Mouse (Mus musculus): Measurements from ENCODE around the gene Grhpr. TPM values are rescaled to one million over a fixed set of nuclear protein-coding genes. Genes with fewer than 3 reads are reported as not detected.

Gene Grhpr
- polyA plus RNA-seq, 1 experiment from 2014 or later = 57.3 TPM

DNA sequence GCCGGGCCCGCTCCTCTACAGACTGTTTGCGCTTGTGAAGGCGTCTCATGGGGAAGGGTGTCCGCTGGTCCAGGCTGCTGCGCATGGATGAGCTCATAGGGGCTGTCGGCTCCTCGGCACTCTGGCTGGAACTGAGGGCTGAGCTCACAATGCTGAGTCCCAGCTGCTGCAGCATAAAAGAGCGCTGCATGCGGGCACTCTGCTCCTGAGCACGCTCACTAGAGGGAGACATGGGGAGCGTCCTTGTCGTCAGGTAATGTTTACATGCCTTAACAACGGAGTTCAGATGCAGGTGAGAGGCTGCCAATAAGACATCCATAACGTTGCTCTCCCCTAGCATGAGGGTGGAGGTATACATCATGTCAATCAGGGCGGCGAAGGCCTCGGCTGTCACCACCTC lies 13.6 kb downstream of the Grhpr start:
- peaks cover 50% of the 10 kb centered on the region for H3K36me3 ChIP-seq
- no peak overlapping the region for H3K9ac ChIP-seq (replicated peaks)
- H3K4me3 ChIP-seq (replicated peaks) = no peak overlapping the region
- H3K4me2 ChIP-seq = no peak overlapping the region
- no peak overlapping the region for H3K27ac ChIP-seq
- H3K4me1 ChIP-seq (replicated peaks) = no peaks in the 10 kb centered on the region
- no peaks in the 10 kb centered on the region for H3K9me3 ChIP-seq
- ATAC-seq (ENCODE audit: insufficient number of reproducible peaks, insufficient read depth, low FRiP score, low TSS enrichment, low read depth) = no peak
- H3K27me3 ChIP-seq = no peaks in the 10 kb centered on the region
- WGBS = 88% methylated on average over 18 of the region's 18 CpGs

DNA sequence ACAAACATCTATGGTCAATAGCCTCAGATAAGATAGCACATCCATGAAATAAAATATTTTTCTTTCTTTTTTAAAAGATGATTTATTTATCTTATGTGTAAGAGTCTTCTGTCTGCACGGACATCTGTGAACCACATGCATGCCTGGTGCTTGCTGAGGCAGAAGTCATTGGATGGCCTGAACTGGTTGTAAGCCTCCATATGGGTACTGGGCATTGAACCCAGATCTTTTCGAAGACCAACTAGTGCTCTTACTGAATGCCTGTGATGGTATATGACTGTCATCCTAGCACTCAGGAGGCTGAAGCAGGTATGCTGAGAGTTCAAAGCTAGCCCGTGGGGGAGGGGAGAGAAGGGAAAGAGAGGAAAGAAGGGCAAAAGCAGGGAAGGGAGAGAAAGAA lies 16.9 kb downstream of the Grhpr start:
- no peaks in the 10 kb centered on the region for H3K4me1 ChIP-seq (replicated peaks)
- 87% methylated on average over 3 of the region's 3 CpGs for WGBS
- H3K27me3 ChIP-seq = no peaks in the 10 kb centered on the region
- no peak for ATAC-seq (ENCODE audit: insufficient number of reproducible peaks, insufficient read depth, low FRiP score, low TSS enrichment, low read depth)
- H3K36me3 ChIP-seq = peaks cover 25% of the 10 kb centered on the region
- no peaks in the 10 kb centered on the region for H3K9me3 ChIP-seq
- H3K27ac ChIP-seq = no peak overlapping the region
- no peak overlapping the region for H3K4me2 ChIP-seq
- H3K9ac ChIP-seq (replicated peaks) = no peak overlapping the region
- H3K4me3 ChIP-seq (replicated peaks) = no peak overlapping the region

DNA sequence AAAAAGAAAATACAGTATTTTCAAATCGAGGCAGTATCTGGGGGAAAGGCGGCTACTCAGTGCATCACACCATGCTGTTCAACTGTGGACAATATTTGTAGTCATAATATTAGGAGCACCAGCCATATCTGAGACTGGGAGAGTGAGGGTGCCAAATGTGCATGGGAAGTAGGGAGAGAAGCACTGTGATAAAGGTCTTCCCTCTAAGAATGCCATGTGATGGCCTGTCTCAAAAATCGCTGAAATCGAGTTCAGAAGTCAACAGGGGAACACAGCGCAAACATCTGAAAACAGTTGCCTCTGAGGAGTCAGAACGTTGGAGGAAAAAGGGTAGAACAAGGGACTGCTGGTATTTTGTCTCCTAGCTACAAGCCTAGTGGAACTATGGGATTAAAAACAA lies 18.8 kb downstream of the Grhpr start:
- Histone ChIP-seq H3K4me2 (no peak overlapping the region), H3K4me1 (replicated peaks) (no peaks in the 10 kb centered on the region), H3K4me3 (replicated peaks) (no peak overlapping the region), H3K27me3 (no peaks in the 10 kb centered on the region), H3K9ac (replicated peaks) (no peak overlapping the region), H3K9me3 (no peaks in the 10 kb centered on the region), H3K36me3 (peaks cover 10% of the 10 kb centered on the region), H3K27ac (no peak overlapping the region)
- WGBS = 89% methylated on average over 6 of the region's 6 CpGs
- no peak for ATAC-seq (ENCODE audit: insufficient number of reproducible peaks, insufficient read depth, low FRiP score, low TSS enrichment, low read depth)

DNA sequence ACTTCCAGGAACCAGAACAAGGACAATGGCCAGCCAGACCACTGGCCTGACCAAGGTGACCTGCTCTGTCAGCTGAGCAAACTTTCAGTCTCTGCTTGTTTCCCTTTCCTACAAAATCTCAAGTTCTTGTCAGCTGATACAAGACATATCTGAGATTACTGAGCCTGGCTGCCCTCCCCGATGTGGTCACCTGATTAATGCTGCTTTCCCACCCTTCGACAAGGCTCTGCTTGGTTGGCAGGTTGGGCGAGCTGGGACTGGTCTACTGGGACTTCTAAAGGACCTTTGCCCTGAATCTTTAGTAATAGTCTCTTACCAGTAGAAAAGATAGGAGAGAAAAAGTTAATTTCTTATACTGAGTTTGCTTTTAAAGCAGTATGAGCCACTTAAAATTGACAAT lies 24.3 kb downstream of the Grhpr start:
- ATAC-seq (ENCODE audit: insufficient number of reproducible peaks, insufficient read depth, low FRiP score, low TSS enrichment, low read depth) = no peak
- Histone ChIP-seq H3K27ac (no peak overlapping the region), H3K4me1 (replicated peaks) (peaks cover 9% of the 10 kb centered on the region), H3K4me2 (no peak overlapping the region), H3K36me3 (peaks cover 12% of the 10 kb centered on the region), H3K4me3 (replicated peaks) (no peak overlapping the region), H3K9ac (replicated peaks) (no peak overlapping the region), H3K9me3 (no peaks in the 10 kb centered on the region), H3K27me3 (no peaks in the 10 kb centered on the region)
- WGBS = 84% methylated on average over 3 of the region's 3 CpGs

DNA sequence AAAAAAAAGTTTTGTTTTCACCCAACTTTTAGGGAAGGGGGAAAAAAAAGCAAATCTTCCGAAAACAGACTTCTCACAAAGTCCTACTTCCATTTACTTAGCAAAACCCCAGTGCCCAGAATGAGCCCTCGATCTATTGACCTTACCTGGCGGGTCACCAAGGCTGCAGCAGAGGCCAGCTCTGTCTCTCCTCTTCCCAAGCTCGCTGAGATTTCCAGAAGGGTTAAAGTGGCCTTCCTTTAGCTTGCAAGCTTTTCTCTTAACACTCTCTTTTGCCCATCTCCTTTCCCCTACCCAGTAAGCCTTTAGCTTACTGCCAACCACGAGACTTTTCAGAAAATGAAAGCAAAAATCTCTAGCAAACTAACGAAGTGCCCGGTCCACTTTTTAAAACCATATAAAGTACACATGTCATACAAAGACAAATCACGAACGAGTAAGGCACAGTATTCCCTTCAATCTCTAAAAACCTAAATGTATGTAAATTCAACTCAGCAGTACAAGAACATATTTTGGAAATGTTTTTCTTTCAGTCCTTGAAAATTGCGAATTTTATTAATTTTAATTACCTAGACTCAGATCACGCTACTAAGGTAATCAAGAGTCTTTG lies 29.7 kb downstream of the Grhpr start:
- Histone ChIP-seq H3K9me3 (no peaks in the 10 kb centered on the region), H3K4me1 (replicated peaks) (peaks cover 23% of the 10 kb centered on the region), H3K36me3 (peaks cover 8% of the 10 kb centered on the region), H3K4me3 (replicated peaks) (peak overlapping the region; percentile 71), H3K27me3 (no peaks in the 10 kb centered on the region), H3K4me2 (peak overlapping the region; percentile 78), H3K27ac (peak overlapping the region; percentile 98), H3K9ac (replicated peaks) (peak overlapping the region; percentile 85)
- 11% methylated on average over 11 of the region's 11 CpGs for WGBS
- ATAC-seq (ENCODE audit: insufficient number of reproducible peaks, insufficient read depth, low FRiP score, low TSS enrichment, low read depth) = no peak

DNA sequence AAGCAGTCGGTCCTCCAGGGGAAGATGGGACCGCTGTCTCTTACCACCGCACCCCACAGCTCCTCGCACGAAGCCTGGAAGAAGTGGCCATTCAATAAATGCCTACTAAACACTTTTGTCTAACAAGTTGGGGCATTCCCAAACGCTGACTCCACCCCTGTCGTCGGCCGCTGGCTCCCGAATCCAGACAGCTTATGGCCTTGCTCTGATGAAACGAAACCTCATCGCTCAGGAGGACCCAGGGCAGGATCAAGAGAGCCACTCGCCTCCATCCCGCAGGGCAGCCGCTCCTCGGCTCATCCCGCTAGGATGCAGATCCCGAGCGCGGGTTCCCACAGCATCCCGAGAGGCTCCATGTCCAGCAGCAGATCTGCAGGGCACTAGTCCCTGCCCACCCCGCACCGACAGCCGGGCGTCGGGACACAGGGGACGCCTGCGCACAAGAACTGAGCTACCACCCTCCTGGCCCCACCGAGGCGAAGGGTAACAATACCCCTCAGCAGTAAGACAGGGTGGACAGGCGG lies 30.4 kb downstream of the Grhpr start:
- Histone ChIP-seq H3K27ac (peak overlapping the region; percentile 98), H3K9me3 (no peaks in the 10 kb centered on the region), H3K27me3 (no peaks in the 10 kb centered on the region), H3K4me2 (peak overlapping the region; percentile 78), H3K36me3 (peaks cover 4% of the 10 kb centered on the region), H3K4me3 (replicated peaks) (peak overlapping the region; percentile 71), H3K9ac (replicated peaks) (peak overlapping the region; percentile 85), H3K4me1 (replicated peaks) (peaks cover 23% of the 10 kb centered on the region)
- ATAC-seq (ENCODE audit: insufficient number of reproducible peaks, insufficient read depth, low FRiP score, low TSS enrichment, low read depth) = peak; percentile 80
- whole genome bisulfite sequencing = under 1% methylated on average over 31 of the region's 31 CpGs

DNA sequence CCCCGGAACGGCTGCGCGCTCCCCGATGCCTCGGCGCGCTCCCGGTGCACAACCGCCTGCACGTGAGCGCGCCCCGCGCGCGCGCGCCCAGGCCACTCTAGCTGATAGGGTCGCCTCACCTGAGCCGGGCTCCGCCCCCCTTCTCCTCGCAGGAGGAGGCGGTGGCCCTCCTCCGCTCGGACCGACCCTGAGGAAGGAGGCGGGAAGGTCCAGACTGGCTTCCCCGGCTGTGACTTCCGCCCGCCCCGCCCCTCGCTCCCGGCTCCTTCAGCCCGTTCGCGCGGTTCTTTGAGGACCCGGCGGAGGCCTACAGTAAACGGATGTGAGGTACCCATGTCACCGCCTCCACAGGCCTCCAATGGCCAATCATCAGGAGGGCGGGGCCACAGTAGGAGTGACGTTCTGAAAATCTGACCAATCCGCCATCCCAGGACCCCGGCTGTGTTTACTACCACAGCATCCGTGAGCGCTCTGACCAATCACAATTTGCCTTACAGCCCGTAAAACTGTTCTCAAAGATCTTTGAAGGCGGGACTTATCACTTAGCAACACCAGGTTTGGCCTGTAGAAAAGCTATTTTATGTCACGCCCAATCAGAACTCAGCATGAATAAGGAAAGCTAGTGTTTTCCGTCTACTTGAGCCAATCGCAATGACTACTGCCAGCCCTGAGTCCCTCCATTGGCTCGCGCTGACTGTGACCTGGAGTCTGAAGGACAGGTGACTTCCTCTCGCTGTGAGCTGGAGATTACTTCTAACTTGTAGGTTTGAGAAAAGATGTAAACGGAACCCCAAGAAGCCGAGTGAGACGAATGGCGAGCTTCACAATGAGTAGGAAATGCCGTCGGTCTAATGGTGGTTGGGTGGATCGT lies 31.1 kb downstream of the Grhpr start, which contains the start of gene Zbtb5:
TSS of gene Zbtb5 (minus strand) at position 308 of the 871 bp plus-strand sequence.
- H3K4me2 ChIP-seq = peak within 1 kb of the TSS; percentile 79
- no peaks in the 10 kb centered on the region; the same call in 1 of the 2 replicates for H3K36me3 ChIP-seq
- peak within 1 kb of the TSS; percentile 85 for H3K9ac ChIP-seq (replicated peaks)
- H3K27me3 ChIP-seq = no peaks in the 10 kb centered on the region
- peak; percentile 98 for ATAC-seq (ENCODE audit: insufficient number of reproducible peaks, insufficient read depth, low FRiP score, low TSS enrichment, low read depth)
- peak within 1 kb of the TSS; percentile 71 for H3K4me3 ChIP-seq (replicated peaks)
- H3K9me3 ChIP-seq = no peaks in the 10 kb centered on the region
- H3K27ac ChIP-seq = peak within 1 kb of the TSS; percentile 98
- WGBS = under 1% methylated on average over 63 of the region's 63 CpGs
- peaks cover 23% of the 10 kb centered on the region for H3K4me1 ChIP-seq (replicated peaks)

DNA sequence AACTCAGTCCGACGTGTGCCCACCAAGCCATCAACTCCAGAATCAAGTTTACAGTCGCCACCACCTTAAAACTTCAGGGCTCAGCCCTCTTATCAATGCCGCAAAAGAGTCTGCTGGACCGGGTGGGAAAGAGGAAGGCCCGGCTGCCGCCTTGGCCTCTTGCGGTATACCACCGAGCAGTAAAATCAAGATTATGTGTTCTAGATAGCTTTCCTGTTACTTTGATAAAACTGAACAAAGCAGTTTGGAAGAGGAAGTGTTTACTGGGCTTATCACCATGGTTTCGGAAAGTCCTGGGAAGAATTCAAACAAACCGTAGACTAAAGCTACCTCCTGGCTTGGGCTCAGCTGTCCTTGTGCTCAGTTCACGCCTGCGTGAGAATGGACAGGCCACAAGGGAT lies 31.8 kb downstream of the Grhpr start:
- Histone ChIP-seq H3K36me3 (no peaks in the 10 kb centered on the region; the same call in 1 of the 2 replicates), H3K4me1 (replicated peaks) (peaks cover 23% of the 10 kb centered on the region), H3K4me3 (replicated peaks) (peak overlapping the region; percentile 69), H3K9me3 (no peaks in the 10 kb centered on the region), H3K4me2 (peak overlapping the region; percentile 79), H3K27me3 (no peaks in the 10 kb centered on the region), H3K27ac (peak overlapping the region; percentile 84), H3K9ac (replicated peaks) (peak overlapping the region; percentile 71)
- ATAC-seq (ENCODE audit: insufficient number of reproducible peaks, insufficient read depth, low FRiP score, low TSS enrichment, low read depth) = no peak
- 2% methylated on average over 13 of the region's 13 CpGs for WGBS

DNA sequence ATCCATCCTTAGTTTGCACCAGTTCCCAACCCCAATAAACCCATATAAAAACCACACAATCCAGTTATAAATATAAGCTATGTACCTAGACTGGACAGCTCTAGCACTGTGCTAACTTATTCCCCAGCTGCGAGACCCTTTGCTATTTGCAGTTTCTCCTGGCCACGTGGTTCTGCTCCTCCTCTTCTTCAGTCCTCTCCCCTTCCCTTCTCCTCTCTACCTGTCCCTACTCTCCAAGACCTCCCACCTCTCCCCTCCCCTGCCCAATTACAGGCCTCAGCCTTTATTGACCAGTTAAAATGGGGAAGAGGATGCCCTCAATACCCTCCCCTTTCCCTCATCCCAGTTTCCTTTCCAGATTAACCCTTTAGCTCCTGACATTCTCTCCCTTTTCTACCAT lies 32.3 kb downstream of the Grhpr start:
- Histone ChIP-seq H3K27ac (no peak overlapping the region), H3K4me3 (replicated peaks) (peak overlapping the region; percentile 69), H3K4me1 (replicated peaks) (peaks cover 23% of the 10 kb centered on the region), H3K9ac (replicated peaks) (no peak overlapping the region), H3K4me2 (peak overlapping the region; percentile 79), H3K9me3 (no peaks in the 10 kb centered on the region), H3K27me3 (no peaks in the 10 kb centered on the region), H3K36me3 (no peaks in the 10 kb centered on the region)
- ATAC-seq (ENCODE audit: insufficient number of reproducible peaks, insufficient read depth, low FRiP score, low TSS enrichment, low read depth) = no peak
- 2% methylated on average over 2 of the region's 2 CpGs for WGBS

DNA sequence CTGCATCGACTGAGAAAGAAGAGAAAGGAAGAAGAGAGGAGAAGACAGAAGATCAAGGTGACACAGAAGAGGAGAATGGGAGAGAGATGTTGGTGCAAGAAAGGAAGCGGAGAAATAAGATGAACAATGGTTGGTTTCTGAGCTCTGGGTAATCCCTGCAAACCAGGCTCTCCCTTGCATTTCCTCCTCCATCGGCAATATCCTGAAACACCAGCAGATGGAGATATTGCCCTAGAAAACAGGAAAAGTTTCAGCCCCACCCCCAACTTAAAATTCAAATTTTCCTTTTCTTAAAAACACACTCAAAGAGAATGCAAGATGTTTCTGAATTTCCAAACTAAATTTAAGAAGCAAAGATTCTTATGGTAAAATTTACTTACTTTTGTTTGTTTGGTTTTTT lies 34.4 kb downstream of the Grhpr start:
- WGBS = 13% methylated on average over 3 of the region's 3 CpGs
- no peaks in the 10 kb centered on the region for H3K9me3 ChIP-seq
- H3K9ac ChIP-seq (replicated peaks) = no peak overlapping the region
- H3K36me3 ChIP-seq = no peaks in the 10 kb centered on the region
- H3K27me3 ChIP-seq = no peaks in the 10 kb centered on the region
- no peak for ATAC-seq (ENCODE audit: insufficient number of reproducible peaks, insufficient read depth, low FRiP score, low TSS enrichment, low read depth)
- H3K27ac ChIP-seq = no peak overlapping the region
- no peak overlapping the region for H3K4me2 ChIP-seq
- H3K4me3 ChIP-seq (replicated peaks) = no peak overlapping the region
- peaks cover 28% of the 10 kb centered on the region for H3K4me1 ChIP-seq (replicated peaks)

DNA sequence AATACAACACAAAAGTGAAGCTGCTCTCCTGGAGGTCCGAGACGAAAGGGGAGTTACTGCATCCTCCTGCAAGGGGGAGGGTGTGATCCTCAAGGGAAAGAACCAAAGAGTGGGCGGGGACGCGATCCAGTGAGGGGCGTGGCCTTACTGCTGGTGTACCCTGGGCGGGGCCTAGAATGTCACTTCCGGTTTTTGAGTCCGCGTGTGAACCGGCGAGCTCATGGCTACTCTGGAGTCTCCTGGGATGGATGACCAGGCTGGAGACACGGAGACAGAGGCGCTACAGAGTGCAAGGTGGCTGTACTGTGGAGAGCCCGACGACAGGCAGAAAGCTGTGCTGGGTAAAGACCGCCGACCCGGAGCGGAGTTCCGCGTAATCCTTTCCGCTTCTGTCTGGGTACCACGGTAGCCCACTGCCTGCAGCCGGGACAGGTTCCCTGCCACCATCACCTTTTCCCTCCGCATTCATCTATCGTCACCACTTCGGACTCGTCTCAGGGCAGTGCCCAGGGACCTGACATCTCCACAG lies 37.3 kb downstream of the Grhpr start, which contains the start of gene Polr1e:
TSS of gene Polr1e (plus strand) at position 132 of the 529 bp plus-strand sequence.
- peaks cover 20% of the 10 kb centered on the region for H3K4me1 ChIP-seq (replicated peaks)
- H3K9ac ChIP-seq (replicated peaks) = peak within 1 kb of the TSS; percentile 70
- no peaks in the 10 kb centered on the region for H3K27me3 ChIP-seq
- under 1% methylated on average over 29 of the region's 29 CpGs for WGBS
- ATAC-seq (ENCODE audit: insufficient number of reproducible peaks, insufficient read depth, low FRiP score, low TSS enrichment, low read depth) = peak; percentile 71
- peak within 1 kb of the TSS; percentile 75 for H3K4me3 ChIP-seq (replicated peaks)
- no peak within 1 kb of the TSS for H3K27ac ChIP-seq
- H3K9me3 ChIP-seq = no peaks in the 10 kb centered on the region
- H3K4me2 ChIP-seq = peak within 1 kb of the TSS; percentile 96
- H3K36me3 ChIP-seq = peaks cover 8% of the 10 kb centered on the region; the same call in 1 of the 2 replicates
